Mouse (Mus musculus): ENCODE results near the gene Zfp622. TPM values are rescaled to one million over a fixed set of nuclear protein-coding genes. Genes with fewer than 3 reads are reported as not detected.

The Zfp622 gene
- total and polyA plus RNA-seq, 2 experiments from 2014 or later: 33.9 to 35.6 TPM

DNA sequence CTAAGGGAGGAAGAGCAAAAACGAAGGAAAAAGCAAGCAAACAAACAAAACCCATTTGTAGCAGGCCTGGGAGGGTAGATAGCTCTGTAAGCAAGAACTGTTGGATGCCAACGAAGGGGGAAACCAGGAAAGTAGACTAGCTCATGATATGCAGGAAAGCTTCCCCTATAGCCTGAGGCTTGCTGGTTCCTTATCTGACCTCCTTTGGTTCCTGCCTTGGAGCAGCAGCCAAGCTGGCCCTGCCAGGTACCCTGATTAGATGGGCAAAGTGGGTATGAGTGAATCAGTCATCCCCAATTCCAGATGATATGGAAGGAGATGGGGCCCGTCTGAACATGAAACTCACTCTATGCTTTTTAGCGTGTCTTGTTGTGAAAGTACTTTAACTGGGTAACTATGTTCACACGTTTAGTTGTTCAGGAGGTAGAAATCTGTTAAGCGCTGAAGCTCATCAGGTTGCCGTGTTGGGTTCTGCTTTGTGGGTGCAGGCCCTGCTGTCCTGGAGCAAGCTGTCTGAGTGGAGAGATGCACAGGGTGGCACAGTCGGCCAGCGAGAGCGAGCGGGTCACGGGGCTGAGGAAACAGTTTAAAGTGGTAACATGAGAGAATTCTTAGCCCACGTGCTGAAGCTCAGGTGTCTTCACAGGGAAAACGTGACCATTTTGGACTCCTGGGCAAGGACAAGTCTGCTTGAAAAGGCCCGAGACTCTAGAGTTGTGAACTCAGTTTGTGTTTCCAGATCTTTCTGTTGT, 40.6 kb upstream of the Zfp622 start:
- no peak overlapping the region for H3K4me2 ChIP-seq (ENCODE audit: low read depth, low read length, poor library complexity, severe bottlenecking)
- no peaks in the 10 kb centered on the region for H3K27me3 ChIP-seq (ENCODE audit: insufficient read depth, low read length)
- H3K4me3 ChIP-seq (ENCODE audit: low read depth, low read length): no peak overlapping the region
- no peaks in the 10 kb centered on the region for H3K9me3 ChIP-seq (ENCODE audit: low read length)
- no peak overlapping the region for H3K9ac ChIP-seq (replicated peaks; ENCODE audit: low read length, poor library complexity, severe bottlenecking)
- no peaks in the 10 kb centered on the region for H3K36me3 ChIP-seq (ENCODE audit: insufficient read depth, low read length)
- no peaks in the 10 kb centered on the region for H3K4me1 ChIP-seq (ENCODE audit: insufficient read depth, low read length)
- ATAC-seq (ENCODE audit: low FRiP score): no peak
- 92% methylated on average over 15 of the region's 15 CpGs for WGBS
- TF ChIP-seq CTCF (IDR thresholded peaks at IDR 0.05): no peak
- no peak overlapping the region for H3K27ac ChIP-seq (ENCODE audit: low read depth, low read length)
- no peak for DNase-seq (ENCODE audit: low spot score)

DNA sequence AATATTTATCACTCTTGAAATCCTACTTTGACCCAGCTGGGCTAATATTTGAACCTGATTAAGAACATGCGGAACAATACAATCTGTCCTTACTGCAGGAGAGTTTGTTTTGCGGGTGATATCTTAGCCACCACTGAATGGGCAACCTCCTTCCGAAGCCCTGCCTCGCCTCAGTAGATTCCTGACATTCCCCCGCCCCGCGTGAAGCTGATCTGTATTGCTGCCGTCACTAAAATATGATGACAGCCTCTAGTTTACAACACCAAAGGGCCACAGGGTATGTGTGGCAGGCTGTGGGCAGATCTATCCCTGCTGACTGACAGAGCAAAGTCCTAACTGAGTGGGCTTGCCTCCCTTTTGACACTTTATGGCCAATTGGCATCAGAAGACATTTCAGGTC, 38.9 kb upstream of the Zfp622 start:
- DNase-seq (ENCODE audit: low spot score) (no peak), ATAC-seq (ENCODE audit: low FRiP score) (no peak)
- H3K4me2 ChIP-seq (ENCODE audit: low read depth, low read length, poor library complexity, severe bottlenecking): no peak overlapping the region
- no peaks in the 10 kb centered on the region for H3K9me3 ChIP-seq (ENCODE audit: low read length)
- no peak for TF ChIP-seq CTCF (IDR thresholded peaks at IDR 0.05)
- H3K36me3 ChIP-seq (ENCODE audit: insufficient read depth, low read length): no peaks in the 10 kb centered on the region
- 89% methylated on average over 8 of the region's 8 CpGs for WGBS
- no peak overlapping the region for H3K4me3 ChIP-seq (ENCODE audit: low read depth, low read length)
- H3K4me1 ChIP-seq (ENCODE audit: insufficient read depth, low read length): no peaks in the 10 kb centered on the region
- no peak overlapping the region for H3K27ac ChIP-seq (ENCODE audit: low read depth, low read length)
- no peak overlapping the region for H3K9ac ChIP-seq (replicated peaks; ENCODE audit: low read length, poor library complexity, severe bottlenecking)
- H3K27me3 ChIP-seq (ENCODE audit: insufficient read depth, low read length): no peaks in the 10 kb centered on the region

GRCm38 (mm10) chr15:25946482-25946881, 37.7 kb upstream of the Zfp622 start:
- Histone ChIP-seq H3K4me1 (ENCODE audit: insufficient read depth, low read length) (no peaks in the 10 kb centered on the region), H3K36me3 (ENCODE audit: insufficient read depth, low read length) (no peaks in the 10 kb centered on the region), H3K27me3 (ENCODE audit: insufficient read depth, low read length) (no peaks in the 10 kb centered on the region), H3K4me3 (ENCODE audit: low read depth, low read length) (no peak overlapping the region), H3K9me3 (ENCODE audit: low read length) (no peaks in the 10 kb centered on the region), H3K4me2 (ENCODE audit: low read depth, low read length, poor library complexity, severe bottlenecking) (no peak overlapping the region), H3K9ac (replicated peaks; ENCODE audit: low read length, poor library complexity, severe bottlenecking) (no peak overlapping the region), H3K27ac (ENCODE audit: low read depth, low read length) (no peak overlapping the region)
- TF ChIP-seq CTCF (IDR thresholded peaks at IDR 0.05): 0 out of 2 replicates have a peak, but pooled peaks have one; percentile 3
- 92% methylated on average over 7 of the region's 7 CpGs for WGBS
- no peak for ATAC-seq (ENCODE audit: low FRiP score)
- no peak for DNase-seq (ENCODE audit: low spot score)

GRCm38 (mm10) chr15:25947383-25947782, 36.8 kb upstream of the Zfp622 start:
- no peaks in the 10 kb centered on the region for H3K9me3 ChIP-seq (ENCODE audit: low read length)
- no peak for TF ChIP-seq CTCF (IDR thresholded peaks at IDR 0.05)
- H3K9ac ChIP-seq (replicated peaks; ENCODE audit: low read length, poor library complexity, severe bottlenecking): no peak overlapping the region
- no peaks in the 10 kb centered on the region for H3K36me3 ChIP-seq (ENCODE audit: insufficient read depth, low read length)
- no peaks in the 10 kb centered on the region for H3K4me1 ChIP-seq (ENCODE audit: insufficient read depth, low read length)
- DNase-seq (ENCODE audit: low spot score) (no peak), ATAC-seq (ENCODE audit: low FRiP score) (no peak)
- H3K4me3 ChIP-seq (ENCODE audit: low read depth, low read length): no peak overlapping the region
- H3K27me3 ChIP-seq (ENCODE audit: insufficient read depth, low read length): no peaks in the 10 kb centered on the region
- H3K27ac ChIP-seq (ENCODE audit: low read depth, low read length): no peak overlapping the region
- WGBS: 87% methylated on average over 8 of the region's 8 CpGs
- H3K4me2 ChIP-seq (ENCODE audit: low read depth, low read length, poor library complexity, severe bottlenecking): no peak overlapping the region

DNA sequence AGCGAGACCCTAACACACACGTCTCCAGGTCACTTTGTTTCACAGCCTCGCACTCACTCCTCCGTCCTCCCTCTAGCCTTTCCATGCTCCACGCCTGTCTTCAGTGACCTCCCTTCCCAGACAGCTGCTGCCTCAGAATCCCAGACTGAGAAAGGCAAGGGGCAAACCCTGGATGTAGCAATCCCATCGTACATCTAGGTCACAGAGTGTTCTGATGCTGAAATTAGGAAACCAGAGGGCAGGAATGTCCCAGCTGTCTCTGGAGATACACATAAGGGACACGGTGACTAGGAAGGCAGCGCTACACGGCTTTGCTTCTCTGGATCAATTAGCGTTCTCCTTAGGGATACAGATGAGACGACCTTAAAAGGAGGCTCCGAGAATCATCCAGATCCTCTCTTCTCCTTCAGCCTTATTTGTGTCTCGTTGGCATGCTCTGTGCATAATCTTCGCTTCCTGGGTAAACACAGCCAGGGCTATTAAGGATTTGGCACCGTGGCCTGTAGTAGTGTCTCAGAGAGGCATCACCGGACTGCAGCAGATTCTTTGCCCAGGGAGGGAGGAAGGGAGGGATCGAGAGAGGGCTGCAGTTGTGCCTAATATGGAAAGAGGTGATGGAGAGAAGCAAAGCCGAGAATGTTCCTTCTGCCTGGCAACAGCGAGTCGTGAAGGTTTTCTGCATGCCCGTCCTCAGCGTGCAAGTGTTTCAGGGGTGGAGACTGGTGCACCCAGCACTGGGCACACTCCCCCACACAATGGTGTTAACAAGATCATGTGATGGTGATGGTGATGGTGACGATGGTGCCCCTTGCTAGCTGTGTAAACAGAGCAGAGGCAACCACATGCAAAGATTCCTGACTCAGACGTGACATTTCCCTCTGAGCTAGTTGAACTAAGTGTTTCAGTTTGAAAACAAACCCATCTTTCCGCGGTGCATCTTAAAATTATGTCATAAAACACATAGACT, 35.6 kb upstream of the Zfp622 start:
- 79% methylated on average over 26 of the region's 26 CpGs for WGBS
- Histone ChIP-seq H3K27ac (ENCODE audit: low read depth, low read length) (no peak overlapping the region), H3K27me3 (ENCODE audit: insufficient read depth, low read length) (no peaks in the 10 kb centered on the region), H3K9me3 (ENCODE audit: low read length) (no peaks in the 10 kb centered on the region), H3K9ac (replicated peaks; ENCODE audit: low read length, poor library complexity, severe bottlenecking) (no peak overlapping the region), H3K36me3 (ENCODE audit: insufficient read depth, low read length) (no peaks in the 10 kb centered on the region), H3K4me3 (ENCODE audit: low read depth, low read length) (no peak overlapping the region), H3K4me2 (ENCODE audit: low read depth, low read length, poor library complexity, severe bottlenecking) (no peak overlapping the region), H3K4me1 (ENCODE audit: insufficient read depth, low read length) (no peaks in the 10 kb centered on the region)
- DNase-seq (ENCODE audit: low spot score) (no peak), ATAC-seq (ENCODE audit: low FRiP score) (0 out of 2 replicates have a peak, but pooled peaks have one; percentile 27)
- TF ChIP-seq CTCF (IDR thresholded peaks at IDR 0.05): no peak

- no peak overlapping the region for H3K27ac ChIP-seq (ENCODE audit: low read depth, low read length)
- H3K27me3 ChIP-seq (ENCODE audit: insufficient read depth, low read length): no peaks in the 10 kb centered on the region
- no peak overlapping the region for H3K4me2 ChIP-seq (ENCODE audit: low read depth, low read length, poor library complexity, severe bottlenecking)
- no peaks in the 10 kb centered on the region for H3K36me3 ChIP-seq (ENCODE audit: insufficient read depth, low read length)
- TF ChIP-seq CTCF (IDR thresholded peaks at IDR 0.05): no peak
- 79% methylated on average over 9 of the region's 9 CpGs for WGBS
- H3K9me3 ChIP-seq (ENCODE audit: low read length): no peaks in the 10 kb centered on the region
- no peak overlapping the region for H3K4me3 ChIP-seq (ENCODE audit: low read depth, low read length)
- DNase-seq (ENCODE audit: low spot score): no peak
- H3K4me1 ChIP-seq (ENCODE audit: insufficient read depth, low read length): no peaks in the 10 kb centered on the region
- H3K9ac ChIP-seq (replicated peaks; ENCODE audit: low read length, poor library complexity, severe bottlenecking): no peak overlapping the region
- no peak for ATAC-seq (ENCODE audit: low FRiP score)
Observed at GRCm38 (mm10) chr15:25949696-25950095, 34.5 kb upstream of the Zfp622 start.

All from midbrain, postnatal 0 days (tissue).